Mouse (Mus musculus): ENCODE data around the gene Rfx1.

Gene Rfx1

DNA sequence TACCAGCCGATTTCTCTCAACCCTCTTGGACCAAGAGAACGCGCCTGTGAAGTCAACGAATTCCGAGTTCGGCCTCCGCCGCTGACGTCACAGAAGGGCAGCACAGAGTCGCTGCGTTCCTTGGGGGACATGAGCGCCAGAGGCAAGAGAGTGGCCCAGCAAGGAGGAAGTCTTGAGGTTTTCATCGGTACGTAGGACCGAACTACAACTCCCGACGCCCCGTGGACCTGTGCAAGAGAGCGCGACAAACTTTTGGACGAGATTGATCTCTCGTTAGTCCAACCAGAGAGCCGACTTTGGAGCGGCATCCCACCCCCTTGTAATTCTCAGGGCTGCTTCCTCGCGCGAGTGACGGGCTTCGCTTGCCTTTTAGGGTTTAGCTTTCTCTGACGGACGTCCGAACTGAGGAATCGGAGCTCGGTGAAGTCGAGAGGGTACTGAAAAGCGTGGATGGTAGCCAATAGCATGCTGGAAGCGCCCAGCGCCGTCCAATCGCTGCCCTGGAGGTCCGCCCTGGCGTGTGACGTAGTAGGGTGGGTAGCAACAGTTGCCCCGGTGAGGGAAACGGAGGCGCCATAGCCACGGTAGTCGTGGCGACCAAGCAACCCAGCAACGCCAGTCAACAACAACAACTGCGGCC is at the start of gene Rfx1:
Rfx1 (plus strand) TSS at position 544 of the 640 bp plus-strand sequence.
- DNase-seq: peak; percentile 100

DNA sequence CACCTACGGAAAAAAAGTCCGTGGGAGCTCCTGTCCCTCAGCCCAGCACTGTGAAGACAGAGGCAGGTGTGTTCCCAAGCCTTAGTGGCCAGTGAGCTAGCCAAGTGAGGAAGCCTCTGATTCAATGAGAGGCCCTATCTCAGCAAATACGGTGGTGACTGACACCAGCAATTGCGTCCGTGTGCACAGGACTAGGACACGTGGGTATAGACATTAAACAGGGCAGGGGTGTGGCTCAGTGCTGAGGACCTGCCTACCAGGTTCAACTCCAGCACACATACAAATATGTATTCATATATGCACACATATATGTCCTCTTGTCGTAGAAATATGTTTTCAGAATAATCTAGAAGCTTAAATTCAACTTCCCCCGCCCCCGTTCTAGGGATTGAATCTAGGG is 46.9 kb upstream of the Rfx1 start:
- DNase-seq: no peak

DNA sequence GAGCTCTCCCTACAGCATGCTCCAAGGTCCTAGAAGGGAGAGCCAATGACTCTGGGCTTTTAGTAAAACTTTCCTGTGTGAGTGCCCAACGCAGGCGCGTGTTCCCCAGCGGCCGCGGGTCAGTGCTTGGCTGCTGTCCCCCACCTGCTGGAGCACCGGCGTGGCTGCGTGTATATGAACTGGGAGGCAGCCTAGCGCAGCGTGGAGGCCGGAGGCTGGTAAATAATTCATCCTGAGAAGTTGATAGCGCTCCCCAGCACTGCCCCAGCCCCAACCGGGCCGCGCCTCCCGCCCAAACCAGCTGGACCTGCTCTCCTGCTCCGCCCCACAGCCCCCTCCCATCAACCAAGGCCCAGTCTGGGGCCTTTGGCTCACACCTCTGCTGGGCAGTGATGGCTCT is 45.5 kb upstream of the Rfx1 start, which contains the start of gene Palm3:
Palm3 (plus strand) TSS at position 376 of the 400 bp plus-strand sequence.
- DNase-seq: no peak

DNA sequence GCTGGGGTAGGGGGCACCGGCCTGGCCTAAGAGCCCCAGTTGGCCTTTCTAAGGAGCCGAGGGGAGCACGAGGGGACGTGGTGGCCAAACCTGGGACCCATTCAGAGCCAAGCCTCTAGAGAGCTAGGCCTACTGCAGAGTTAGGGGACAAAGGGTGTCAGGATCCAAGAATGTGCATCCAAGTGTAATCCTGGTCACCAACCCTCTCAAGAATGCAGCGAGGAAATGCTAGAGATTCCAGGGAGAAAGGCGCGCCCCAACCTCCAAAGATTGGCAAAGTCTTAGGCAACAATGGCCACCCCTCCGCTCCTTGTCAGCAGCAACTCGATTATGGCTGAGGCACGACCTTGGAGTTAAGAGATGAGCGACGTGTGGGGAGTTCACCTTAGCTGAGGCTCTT is 45.1 kb upstream of the Rfx1 start:
- DNase-seq: no peak

DNA sequence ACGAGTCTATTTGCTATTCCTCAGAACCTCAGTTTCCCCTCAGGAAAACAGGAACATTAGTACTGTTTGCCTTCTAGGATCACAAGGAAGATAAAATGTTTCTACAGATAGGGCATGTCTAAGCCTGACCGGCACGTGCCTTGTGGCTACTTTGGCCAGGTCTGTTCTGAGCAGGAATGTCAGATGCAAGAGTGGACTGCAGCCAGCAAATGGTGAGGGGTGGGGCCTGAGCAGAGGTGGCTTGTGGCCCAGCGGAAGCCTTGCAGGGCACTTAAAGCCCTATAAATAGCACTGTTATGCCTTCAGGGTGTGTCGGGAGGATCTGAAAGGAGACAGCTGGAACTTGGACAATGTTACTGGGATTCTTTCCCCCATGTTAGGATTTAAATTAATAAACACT is 43.5 kb upstream of the Rfx1 start:
- no peak for DNase-seq

DNA sequence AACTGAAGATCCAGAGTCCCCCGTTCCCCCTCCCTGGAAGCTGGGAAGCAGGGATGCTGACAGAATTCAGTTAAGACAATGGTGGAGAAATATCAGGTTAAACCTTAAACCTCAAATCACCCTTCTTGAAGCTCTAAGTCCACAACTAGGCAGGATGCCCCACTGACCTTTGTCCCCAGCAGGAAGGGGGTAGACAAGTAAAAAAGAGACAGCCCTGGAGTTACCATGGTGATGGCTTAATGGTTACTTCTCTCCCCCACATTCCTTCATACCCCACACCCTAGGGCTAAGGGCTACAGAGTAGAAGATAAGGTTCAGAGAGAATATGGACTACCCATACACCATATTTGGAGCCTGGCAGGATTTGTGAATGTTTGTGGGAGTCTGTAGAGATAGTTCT is 43.0 kb upstream of the Rfx1 start:
- DNase-seq: no peak

DNA sequence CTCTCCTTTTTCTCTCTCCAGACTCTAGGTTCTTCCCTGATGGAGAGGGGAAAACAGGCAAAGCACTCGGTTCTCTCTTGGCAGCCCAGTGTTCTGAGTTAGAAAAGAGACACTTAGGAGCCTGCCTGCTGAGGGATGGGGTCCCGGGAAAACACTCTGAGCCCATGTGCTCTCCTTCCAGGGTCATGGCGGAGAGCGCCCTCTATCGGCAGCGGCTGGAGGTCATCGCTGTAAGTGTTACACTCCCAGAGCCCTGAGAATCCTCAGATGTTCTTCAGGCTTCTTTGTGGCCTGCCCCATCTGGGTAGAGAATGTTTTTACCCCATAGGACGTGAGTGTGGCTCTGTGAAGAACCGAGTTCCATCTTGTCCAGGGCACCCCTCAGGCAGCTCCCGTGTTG is 42.5 kb upstream of the Rfx1 start:
- no peak for DNase-seq

DNA sequence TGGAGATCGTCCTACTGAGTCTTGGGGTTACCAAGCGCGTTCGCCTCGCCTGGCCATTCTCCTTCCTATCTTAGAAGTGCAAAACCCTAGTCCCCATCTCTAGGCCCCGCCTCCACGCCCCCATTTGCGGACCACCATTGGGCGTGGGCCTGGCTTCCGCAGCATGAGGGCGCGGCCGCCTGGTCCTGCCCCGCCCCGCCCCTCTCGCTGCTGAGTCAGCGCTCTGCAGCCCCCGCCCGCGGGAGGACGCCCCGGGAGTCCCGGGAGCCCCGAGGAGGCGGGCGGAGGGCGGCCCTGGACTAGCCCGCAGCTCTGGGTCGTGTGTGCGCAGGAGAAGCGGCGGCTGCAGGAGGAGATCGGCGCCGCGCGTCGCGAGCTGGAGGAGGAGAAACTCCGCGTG is 40.8 kb upstream of the Rfx1 start:
- DNase-seq: no peak

DNA sequence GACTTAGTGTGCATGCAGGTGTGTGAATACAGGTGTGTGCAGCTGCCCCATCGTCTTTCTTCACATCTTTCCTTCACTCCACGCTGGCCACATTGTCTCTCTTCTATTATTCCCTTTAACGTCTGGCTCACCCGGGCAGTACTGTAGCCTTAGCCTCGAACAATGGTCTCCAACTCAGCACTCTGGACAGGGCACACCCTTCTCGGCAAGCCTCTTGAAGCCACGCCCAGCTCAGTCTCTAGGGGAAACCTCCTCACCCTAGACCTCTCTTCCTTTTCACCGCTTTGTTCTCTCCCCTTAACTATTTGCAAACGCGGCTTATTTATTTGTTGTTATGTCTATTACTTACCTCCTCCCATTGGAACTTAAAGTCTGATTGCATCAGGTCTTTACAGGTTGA is 39.2 kb upstream of the Rfx1 start:
- DNase-seq: no peak

DNA sequence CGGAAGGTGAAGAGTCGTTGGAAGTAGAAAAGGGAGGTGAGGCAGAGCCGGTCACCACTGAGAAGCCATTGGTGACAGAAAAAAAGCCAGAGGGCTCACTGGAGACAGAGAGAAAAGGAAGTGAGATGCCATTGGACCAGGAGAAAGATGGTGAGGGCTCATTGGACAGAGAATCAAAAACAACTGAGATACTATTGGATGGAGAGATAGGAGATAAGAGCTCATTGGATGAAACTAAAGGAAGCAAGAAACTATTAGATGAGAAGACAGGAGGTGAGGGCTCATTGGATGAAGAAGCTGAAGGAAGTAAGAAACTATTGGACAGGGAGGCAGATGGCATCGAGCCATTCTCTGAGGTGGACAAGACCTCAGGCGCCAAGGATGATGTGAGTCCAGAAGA is 37.4 kb upstream of the Rfx1 start:
- no peak for DNase-seq

DNA sequence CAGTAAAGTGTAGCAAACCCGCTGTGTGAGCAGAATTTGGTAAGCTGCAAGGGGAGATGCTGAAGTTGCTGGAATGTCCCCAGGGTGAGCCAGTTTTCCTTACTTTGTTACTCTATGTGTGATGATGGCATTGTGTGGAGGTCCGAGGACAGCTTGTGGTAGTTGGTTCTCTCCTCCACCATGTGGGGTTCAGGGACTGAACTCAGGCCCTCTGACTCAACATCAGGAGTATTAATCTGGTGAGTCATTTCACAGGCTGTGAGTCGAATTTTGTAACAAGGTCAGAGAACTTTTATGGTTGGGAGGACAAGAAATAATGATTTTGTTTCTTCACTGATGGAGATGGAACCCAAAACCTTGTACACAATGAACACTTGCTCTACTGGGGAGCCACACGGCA is 33.9 kb upstream of the Rfx1 start:
- no peak for DNase-seq

DNA sequence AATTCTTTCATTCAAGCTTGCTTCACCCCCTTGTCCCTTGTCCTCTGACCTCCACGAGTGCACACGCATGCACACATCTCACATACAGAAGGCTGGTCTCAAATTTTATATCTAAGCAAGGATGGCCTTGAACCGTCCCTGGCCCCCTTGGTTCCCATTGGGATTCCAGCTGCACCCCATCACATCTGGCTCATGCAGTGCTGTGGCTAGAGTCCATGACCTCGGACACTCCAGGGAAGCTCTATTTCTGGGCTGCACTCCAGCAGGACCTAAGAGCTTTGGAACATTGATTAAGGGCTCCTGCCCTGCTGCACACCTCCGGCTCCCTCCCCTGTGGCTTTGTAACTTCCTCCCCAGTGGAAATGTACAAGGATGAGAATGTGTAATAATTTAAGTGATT is 28.6 kb upstream of the Rfx1 start:
- no peak for DNase-seq

DNA sequence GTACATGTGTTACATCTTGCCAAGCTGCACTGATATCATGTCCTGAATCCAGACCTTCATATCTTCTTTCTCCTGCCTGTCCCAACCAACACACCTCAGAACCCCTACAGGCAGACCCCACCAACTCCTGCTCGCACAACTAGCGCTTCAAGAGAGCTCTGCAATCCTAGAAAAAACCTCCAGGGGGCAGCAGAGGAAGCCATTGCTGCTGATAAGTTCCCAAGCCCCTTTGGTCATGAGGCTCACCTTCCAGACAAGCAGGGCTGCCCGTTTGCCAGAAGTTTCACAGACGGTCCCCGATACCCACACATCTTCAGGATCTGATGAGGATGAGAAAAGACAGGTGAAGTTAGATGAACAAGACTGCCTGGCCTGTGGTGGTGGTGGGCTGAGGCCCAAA is 27.6 kb upstream of the Rfx1 start:
- DNase-seq: peak; percentile 52

DNA sequence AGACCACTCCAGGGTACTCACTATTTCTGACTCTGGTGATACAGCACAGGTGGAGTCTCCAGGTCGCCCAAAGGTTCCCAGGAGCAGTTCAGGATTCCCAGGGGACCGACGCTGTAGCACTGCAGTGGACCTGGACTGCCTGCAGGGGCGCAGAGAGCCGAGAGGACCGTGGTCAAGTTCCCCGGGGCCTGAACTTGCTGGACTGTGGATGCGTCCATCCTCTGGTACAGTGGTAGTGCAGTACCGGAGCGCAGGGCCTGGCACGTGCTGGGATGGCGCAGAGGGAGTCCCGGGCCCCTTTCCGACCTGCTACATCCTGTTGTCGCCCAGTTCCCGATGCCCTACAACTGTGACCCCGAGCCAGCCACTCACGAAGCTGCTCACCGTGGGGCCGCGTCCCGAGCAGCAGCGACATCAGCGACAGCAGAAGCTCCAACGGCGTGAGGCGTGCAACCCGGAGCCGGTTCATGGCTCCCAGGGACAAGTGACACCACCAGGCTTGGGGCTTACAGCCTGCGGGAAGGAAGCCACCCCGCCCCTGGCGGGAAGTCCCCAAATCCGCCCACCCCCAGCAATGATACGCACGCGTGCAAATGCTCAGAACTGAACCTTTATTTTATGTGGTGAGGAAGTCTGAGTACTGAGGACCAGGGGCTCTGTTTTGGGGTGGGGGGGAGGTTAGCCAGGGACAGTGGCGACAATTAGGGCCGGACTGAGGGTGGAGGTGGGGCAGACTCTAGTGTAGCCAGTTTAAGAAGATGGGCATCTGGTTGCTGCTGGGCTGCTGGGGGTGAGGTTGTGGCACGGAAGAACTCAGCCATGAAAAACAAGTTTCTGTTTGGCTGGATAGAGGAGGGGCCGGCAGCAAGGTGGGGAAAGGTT is 24.3 kb upstream of the Rfx1 start, which contains the start of gene Il27ra:
Il27ra (minus strand) TSS at position 524 of the 882 bp plus-strand sequence.
- no peak for DNase-seq

DNA sequence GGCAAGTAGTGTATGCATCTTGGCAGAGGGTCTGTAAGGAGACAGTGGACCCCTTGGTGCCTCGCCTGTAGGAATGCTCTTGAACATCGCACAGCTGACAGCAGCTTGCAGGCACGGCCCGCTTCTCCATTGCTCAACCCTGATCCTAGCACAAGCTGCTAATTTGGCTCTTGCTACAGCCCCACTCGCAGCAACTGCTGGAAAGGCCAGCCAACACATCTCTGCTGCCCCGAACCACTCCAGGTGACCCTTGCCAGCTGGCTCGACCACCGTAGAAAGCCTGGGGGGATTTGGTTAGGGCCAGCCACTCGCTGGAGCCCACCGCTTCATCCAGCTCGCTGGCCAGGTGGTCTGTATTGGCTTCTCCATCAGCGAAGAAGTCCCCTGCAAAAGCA is 23.7 kb upstream of the Rfx1 start:
- DNase-seq: no peak

DNA sequence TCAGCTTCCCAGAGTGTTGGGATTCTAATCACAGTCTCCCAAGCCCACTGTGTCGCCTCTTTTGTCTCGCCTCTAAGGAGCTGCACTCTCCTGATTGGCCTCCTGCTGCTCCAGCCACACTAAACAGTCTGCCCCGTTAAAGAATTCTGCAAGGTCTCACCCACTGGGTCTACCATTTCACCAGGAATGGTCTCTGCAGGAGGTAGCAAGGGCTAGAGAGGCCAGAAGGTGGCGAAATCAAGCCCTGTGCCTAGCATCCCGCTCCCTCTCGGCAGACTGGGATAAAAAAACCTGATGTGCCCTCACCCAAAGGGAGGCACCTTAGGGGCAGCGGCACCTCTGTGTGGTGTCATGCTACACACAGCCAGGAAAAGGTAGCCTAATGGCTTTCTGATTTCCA is 22.5 kb upstream of the Rfx1 start:
- DNase-seq: no peak

DNA sequence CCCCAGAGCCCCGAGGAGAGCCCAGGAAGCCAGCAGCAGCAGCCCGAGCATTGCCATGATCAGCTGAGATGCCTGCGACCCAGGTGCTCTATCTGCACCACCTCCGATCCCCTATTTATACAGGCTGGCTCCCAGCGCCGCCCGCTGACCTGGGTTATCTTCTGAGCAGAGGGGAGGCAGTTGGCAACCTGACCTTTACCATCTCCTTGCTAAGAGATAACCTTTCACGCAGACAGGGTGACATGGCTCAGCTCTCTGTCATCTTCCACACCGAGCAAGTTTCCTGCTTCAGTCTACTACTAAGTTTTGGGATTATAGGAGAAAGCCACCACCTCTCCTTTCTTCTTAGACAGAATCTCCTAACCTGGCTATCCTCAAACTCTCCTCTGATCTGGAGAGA is 21.7 kb upstream of the Rfx1 start, which contains the start of gene Rln3:
Rln3 (minus strand) TSS at position 101 of the 400 bp plus-strand sequence.
- DNase-seq: no peak

DNA sequence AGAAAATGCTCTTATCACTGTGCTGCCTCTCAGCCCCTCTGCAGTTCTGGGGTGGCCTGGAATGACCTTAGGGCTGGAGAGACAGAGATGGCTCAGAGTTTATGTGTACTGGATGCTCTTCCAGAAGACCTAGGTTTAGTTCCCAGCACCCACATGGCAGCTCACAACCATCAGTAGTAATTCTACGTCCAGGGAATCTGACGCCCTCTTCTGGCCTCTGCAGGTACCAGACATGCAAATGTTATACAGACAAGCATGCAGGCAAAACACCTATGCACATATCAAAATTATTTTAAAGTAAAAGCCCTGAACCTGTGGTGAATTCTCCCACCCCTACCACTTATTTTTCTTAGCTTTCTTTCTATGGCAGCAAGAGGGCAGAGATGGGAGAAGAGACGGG is 20.1 kb upstream of the Rfx1 start:
- DNase-seq: no peak

DNA sequence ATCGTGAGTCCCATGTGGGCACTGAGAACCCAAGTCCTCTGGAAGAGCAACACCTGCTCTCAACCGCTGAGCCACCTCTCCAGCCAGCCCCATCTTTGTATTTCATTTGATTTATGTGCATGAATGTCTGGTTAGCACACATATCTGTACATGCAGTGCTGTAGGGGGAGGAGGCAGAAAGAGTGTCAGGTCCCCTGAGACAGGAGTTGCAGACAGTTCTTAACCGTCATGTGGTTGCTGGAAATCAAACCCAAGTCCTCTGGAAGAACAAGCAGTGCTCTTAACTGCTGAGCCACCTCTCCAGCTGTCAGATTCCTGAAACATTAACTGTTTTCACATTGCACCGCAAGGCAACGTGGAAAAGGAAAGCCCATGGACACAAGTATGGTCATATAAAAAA is 18.5 kb upstream of the Rfx1 start:
- no peak for DNase-seq

DNA sequence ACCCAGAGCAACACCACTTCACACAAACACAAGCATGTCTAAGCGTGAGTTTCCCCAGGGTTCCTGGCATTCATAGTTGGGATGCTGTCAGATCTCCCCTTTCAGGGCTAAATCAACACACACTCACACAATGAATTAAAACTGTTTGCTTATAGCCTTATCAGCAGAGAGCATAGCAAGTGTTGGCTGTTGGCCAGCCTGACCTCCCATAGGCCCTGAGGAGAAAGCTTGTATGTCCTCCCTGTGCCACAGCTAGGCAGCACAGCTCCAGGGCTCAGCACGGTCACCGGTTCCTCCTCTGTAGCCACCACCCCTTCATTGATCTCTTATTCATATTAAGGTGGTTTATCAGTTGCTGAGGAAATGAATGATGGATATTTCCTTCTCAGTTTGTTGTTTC is 13.9 kb upstream of the Rfx1 start:
- DNase-seq: no peak

DNA sequence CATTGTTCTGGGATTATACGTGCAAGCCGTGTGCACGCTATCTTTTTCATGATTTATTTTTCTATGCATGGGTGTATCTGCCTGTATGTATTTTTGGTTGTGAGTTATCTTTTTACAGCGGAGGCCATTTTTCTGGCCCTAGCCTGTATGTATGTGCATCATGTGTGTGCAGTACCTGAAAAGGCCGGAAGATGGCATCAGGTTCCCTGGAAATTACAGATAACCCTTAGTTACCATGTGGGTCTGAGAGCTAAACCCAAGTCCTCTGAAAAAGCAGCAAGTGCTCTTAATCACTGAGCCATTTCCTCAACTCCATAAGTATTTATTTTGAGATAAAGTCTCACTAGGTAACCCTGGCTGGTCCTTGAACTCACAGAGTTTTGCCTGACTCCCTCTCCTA is 13.4 kb upstream of the Rfx1 start:
- no peak for DNase-seq

DNA sequence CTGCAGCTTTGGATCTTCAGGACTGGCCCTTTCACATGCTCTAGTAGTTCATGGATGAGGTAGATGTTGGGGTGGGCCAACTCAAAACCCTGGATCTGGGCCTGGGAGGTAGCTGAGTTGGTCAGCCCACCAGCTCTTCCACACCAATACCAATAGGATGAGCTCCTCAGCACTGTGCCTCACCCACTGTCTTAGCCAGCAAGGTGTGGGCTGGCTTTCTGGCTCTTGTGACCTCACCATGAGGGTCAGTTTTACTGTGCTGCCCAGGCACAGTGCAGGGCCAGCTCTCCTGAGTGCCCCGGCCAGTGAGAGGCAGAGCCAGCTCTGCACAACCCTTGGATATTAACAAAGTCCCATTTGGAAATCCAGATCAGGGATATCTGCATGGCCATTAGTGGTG is 8.8 kb upstream of the Rfx1 start:
- DNase-seq: no peak

DNA sequence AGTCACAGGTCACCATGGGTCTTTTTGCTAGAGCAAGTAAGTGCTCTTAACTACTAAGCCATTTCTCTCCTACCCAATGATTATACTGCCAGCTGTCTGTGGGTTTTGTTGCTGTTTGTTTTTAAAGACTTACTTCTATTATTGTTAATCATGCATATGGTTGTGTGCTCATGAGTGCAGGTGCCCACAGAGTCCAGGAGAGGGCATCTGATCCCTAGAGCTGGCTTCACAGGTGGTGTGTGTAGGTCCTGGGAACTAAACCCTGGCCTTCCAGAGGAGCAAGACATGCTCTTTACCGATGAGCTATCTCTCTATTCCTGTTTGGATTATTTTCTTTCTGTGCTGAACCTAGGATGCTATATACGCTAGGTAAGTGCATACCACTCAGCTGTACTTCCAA is 7.4 kb upstream of the Rfx1 start:
- DNase-seq: no peak

DNA sequence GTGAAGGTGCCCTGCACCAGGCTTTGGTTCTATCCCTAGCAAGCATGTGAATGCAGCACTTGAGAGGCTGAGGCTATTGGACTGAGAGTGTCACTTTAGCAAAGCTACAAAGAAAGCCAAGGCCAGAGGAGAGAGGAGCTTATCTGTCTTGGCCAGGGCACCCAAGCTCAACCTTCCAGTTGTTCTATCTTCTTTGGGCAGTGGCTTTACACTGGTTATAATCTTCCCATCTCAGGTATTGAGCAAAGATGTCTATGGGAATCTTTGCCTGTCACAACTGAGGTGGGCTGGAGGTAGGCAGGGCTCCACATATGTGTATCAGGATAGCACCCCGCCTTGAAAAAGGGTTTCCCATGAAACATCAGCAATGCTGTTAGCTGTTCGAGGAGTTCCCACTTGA is 6.4 kb upstream of the Rfx1 start:
- DNase-seq: no peak
